Mouse (Mus musculus): Measurements from ENCODE around the gene Gm17359.

Gm17359 gene

GRCm38 (mm10) chr3:79336044-79336766 is at the start of gene Gm17359:
Gene Gm17359 (plus strand): TSS chr3:79336661.
- no peak for DNase-seq (ENCODE audit: low read depth)

DNA sequence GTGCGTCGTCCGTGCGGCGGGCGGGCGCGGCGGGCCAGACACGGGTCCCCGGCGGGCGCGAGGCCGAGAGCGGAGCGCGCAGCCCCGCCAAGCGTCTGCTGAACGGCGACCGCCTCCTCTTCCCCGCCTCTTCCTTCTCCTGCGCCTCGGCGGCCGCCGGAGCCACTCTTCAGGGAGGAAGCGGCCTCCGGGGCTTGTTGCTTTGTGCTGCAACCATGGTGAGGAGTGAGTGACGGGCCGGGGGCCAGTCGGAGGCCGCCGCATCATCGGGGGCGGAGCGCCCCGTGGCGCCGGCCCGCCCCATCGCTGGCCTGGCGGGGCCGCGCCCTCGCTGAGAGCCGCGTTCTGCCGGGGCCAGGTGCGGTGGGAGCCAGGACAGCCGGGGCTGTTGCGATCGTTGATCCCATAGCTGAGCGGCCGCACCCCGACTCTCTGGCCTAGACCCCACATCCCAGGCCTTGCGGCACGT is 49.3 kb upstream of the Gm17359 start:
- DNase-seq (ENCODE audit: low read depth), result peak; percentile 96

GRCm38 (mm10) chr3:79287699-79288458 is 48.6 kb upstream of the Gm17359 start:
- DNase-seq (ENCODE audit: low read depth), result peak; percentile 15

DNA sequence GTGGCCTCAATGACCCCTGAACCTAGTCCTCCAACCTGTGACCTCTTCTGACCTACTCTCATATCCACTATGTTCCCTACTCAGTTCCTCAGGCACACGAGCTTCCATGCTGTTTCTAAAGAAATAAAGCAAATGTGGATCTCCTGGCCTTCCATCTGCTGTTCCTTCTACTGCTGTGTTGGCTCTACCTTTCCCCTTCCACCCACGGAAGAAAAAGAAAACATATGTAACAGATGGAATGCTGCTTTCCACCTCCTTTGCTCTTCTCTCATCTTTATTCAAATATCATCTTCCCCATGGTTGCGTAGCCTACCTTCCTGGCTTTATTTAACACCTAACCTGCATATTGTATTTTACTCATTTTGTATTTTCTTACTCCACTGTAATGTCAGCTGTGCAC is 47.4 kb upstream of the Gm17359 start:
- DNase-seq (ENCODE audit: low read depth), result no peak

DNA sequence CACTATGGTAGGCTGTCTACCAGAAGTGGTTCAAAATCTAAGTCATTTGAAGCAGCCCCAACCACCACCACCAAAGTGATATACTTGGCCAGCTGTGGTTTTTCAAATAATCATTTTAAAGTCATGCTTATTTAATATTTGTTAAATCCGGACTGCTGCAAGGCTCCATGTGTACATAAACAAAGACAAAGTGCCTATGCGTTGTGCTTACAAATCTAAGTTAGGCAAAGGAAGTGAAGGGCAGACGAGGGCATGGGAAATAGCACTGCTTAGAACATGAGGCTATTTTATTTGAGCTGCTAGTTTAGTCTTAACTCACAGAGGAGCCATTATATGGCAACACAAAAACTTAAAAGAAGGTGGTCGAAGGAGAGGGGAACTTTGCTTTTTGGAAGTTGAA is 43.4 kb upstream of the Gm17359 start:
- no peak for DNase-seq (ENCODE audit: low read depth)

- no peak for DNase-seq (ENCODE audit: low read depth)
These were observed 41.8 kb upstream of the Gm17359 start for GRCm38 (mm10) chr3:79294701-79295100.

DNA sequence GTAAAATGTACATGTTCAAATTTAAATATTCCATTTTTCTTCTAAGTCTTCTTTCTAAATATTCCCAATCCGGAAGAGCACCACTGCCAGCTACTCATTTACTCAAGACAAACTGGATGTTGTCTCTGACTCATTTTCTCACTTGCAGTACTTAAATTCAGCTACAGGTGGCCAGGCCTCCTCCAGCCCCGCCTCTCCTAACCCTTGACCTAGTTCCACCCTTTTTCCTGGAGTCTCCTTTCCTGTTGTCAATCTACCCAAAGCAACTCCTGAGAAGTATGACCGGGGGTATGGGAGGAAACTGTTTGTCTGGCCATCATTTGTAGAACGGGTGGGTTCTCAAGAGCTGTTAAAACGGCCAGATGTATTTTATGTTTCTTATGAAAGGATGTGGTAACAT is 40.4 kb upstream of the Gm17359 start:
- DNase-seq (ENCODE audit: low read depth), result no peak

DNA sequence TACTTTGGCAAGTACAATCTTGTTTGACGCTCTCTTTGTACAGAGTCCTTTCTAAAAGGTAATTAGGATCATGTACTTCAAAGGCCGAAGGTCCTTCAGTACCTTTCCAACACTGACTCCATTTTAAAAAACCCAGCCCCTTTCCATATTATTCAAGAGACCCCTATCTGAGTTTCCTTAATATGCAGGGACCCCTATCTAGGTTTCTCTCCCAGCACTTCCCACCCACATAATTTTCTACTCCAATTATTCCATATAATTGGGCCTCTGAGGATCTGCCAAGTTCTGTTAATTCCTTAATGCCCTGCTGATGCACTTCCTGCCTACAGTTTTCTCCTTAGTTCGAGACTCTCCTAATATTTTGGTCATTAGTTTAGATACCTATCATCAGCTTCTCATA is 39.9 kb upstream of the Gm17359 start:
- no peak for DNase-seq (ENCODE audit: low read depth)

- DNase-seq (ENCODE audit: low read depth), result no peak
These were observed 39.2 kb upstream of the Gm17359 start for GRCm38 (mm10) chr3:79297281-79297680.

DNA sequence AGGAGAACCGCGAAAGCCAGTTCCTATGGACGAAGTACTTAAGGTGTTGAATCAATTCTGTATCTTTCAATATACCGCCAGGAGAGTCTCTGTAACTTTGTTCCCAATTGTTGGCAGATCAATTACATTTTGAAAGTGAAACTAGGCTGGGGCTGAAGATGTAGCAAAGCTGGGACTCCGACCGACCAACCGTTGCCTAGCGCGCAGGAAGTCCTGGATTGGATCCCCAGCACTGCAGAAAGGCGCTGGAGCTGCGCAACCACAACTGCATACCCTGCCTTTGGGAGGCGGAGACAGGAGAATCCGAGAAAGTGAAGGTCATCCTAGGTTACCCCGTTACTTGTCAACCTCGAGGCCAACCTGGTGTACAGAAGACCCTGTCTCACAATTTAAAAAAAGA is 37.1 kb upstream of the Gm17359 start:
- DNase-seq (ENCODE audit: low read depth), result no peak

DNA sequence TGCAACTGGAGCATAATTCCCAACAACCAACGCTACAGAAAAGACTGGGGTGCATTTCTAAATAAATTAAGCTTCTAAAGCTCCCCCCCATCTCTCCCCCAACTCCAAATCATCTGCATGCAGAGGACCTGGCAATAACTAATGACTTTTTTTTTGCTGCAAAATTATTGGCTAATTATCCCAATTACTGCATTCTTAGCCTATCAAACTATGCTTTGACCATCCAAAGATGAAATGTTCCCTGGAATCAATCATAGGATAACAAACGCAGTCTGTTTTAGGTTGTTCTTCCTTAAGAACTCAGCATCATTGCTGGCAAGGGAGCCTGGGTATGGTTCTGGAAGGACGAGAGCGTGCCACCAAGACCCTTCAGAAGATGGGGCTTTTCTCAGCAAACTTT is 27.9 kb upstream of the Gm17359 start:
- DNase-seq (ENCODE audit: low read depth), result no peak

GRCm38 (mm10) chr3:79310184-79310583 is 26.3 kb upstream of the Gm17359 start:
- no peak for DNase-seq (ENCODE audit: low read depth)

DNA sequence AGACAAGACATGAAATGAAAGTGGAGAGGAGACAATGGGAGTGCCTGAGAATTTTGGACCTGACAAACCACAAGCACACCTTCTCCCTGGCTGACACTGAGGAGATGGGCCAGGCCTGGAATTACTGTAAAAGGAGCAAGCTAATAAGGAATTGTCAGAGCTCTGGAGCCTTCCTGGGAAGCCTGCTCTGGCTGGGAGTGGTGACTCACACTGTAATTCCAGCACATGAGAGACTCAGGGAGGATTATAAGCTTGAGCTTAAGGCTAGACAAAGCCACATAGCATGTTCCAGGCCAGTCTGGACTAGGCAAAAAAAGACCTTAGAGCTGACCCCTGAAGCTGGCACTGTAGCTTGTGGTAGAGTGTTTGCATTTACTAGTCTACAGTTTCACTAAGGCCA is 24.6 kb upstream of the Gm17359 start:
- DNase-seq (ENCODE audit: low read depth), result peak; percentile 27

- DNase-seq (ENCODE audit: low read depth), result peak; percentile 62
These were observed 22.3 kb upstream of the Gm17359 start for GRCm38 (mm10) chr3:79314006-79314698.

GRCm38 (mm10) chr3:79324697-79325526 is 11.5 kb upstream of the Gm17359 start:
- DNase-seq (ENCODE audit: low read depth), result peak; percentile 31

GRCm38 (mm10) chr3:79329691-79330315 is 6.7 kb upstream of the Gm17359 start:
- no peak for DNase-seq (ENCODE audit: low read depth)

- no peak for DNase-seq (ENCODE audit: low read depth)
These were observed 3.4 kb upstream of the Gm17359 start for GRCm38 (mm10) chr3:79333051-79333450.

DNA sequence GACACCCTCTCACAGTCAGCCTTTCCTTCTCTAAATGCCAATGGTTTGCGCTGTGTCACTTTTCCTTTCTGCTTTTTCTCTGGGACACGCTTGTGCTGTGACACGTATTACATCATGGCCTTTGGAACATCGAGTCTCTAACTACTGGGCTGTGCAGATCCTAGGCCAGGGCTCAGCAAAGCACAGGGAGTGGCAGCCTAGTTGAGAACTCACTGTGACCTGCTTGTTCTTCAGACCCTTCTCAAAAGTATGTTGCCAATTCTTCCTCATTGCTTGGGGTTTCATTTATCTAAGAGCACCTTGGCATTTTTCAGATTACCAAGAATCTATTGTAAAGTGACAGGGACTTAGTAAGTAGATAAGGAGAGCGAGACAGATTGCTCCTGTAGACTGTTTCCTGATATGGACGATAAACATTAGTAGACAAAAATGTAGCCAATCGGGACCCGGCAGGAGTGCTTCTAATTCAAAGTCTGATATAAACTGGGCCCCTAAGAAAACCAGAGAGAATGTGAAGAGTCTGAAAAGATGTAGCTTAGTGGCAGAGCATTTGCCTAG is 2.7 kb upstream of the Gm17359 start:
- DNase-seq (ENCODE audit: low read depth), result no peak

- no peak for DNase-seq (ENCODE audit: low read depth)
These were observed 4.3 kb downstream of the Gm17359 start for GRCm38 (mm10) chr3:79340737-79341136.

- DNase-seq (ENCODE audit: low read depth), result no peak
These were observed 6.7 kb downstream of the Gm17359 start for GRCm38 (mm10) chr3:79342961-79343735.
